Mouse (Mus musculus) bone marrow, adult 2 months (tissue): ENCODE results near the gene Cobl.

Source experiments
- CTCF ChIP-seq: fragments of 200-500 bp; IDR thresholded peaks from 2 replicates; pipeline ENCODE4 v1.5.1; 2011; ENCODE audit warnings: low read length, control low read depth; ENCODE audit not compliant: control insufficient read depth, insufficient read depth
- POLR2A ChIP-seq: fragments of 200-500 bp; IDR thresholded peaks from 2 replicates; pipeline ENCODE4 v1.6.1; 2011; ENCODE audit warnings: low read depth, mild to moderate bottlenecking, control low read depth, low read length, borderline replicate concordance; ENCODE audit not compliant: control insufficient read depth

DNA sequence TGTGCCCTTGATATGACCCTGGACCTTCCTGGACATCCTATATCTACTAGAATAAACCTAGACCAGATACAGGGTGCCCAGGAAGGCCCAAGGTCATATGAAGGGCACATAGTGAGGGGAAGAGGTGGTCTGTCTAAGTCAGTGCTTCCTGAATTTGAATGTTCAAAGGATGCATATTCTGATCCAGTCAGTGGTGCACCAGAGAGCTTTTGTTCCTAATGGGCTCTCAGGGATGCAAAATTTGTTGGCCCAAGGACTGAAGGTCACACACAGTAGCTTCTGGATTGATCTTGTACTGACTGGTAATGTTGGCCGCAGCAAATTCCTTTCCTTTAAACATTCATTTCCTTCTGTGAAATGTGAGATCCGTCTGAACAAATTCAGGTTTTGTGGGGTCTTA lies 2.5 kb upstream of the Cobl start:
- TF ChIP-seq CTCF (no peak), POLR2A (no peak)
